Mouse (Mus musculus): ENCODE data around the gene Olfr223.

- TF ChIP-seq POLR2A (IDR thresholded peaks at IDR 0.05; ENCODE audit: insufficient read length, low read depth): no peak
- no peak for TF ChIP-seq E2F4 (IDR thresholded peaks at IDR 0.05; ENCODE audit: insufficient read depth)
- no peak for TF ChIP-seq MAX (IDR thresholded peaks at IDR 0.05; ENCODE audit: low read depth)
- no peak for TF ChIP-seq TCF12 (IDR thresholded peaks at IDR 0.05; ENCODE audit: insufficient read depth, poor library complexity, severe bottlenecking)
- TF ChIP-seq SRF (IDR thresholded peaks at IDR 0.05; ENCODE audit: control insufficient read depth, insufficient read length, low read depth): no peak
- no peak for TF ChIP-seq MYOG (IDR thresholded peaks at IDR 0.05; ENCODE audit: control insufficient read depth in 1 of 3, insufficient read depth in 1 of 3, insufficient read length in 2 of 3, low read depth in 2 of 3)
- no peak for TF ChIP-seq CEBPB (IDR thresholded peaks at IDR 0.05; ENCODE audit: insufficient read depth, poor library complexity, severe bottlenecking)
- no peak for TF ChIP-seq MYOD1 (IDR thresholded peaks at IDR 0.05; ENCODE audit: control insufficient read depth in 1 of 3, insufficient read length in 2 of 3, low read depth in 2 of 3)
These were observed 3.0 kb upstream of the Olfr223 start for GRCm38 (mm10) chr11:59596091-59596490.
